Mouse (Mus musculus) brain, adult 10 weeks (tissue): ENCODE measurements around the gene Nps. TPM values are rescaled to one million over a fixed set of nuclear protein-coding genes. Genes with fewer than 3 reads are reported as not detected.

Source experiments
- polyA plus RNA-seq: library from polyadenylated mRNA; stranded (reverse); fragments of 350-450 nt; fragmentation: Illumina TruSeq; extraction: RNeasy Lipid Tissue Mini Kit (QIAGEN cat#74804); gene quantifications from one replicate; pipeline ENCODE4 v1.2.3, GENCODE M21; 2015; ENCODE audit warnings: low read depth, low replicate concordance

The Nps gene
- polyA plus RNA-seq = not detected

GRCm38 (mm10) chr7:135258053-135258753 is at the start of gene Nps:
Gene Nps, plus strand, starts transcription at chr7:135258703.

Other genes starting within 250 kb of the Nps start
- gene Foxi2, start 151.6 kb downstream of the Nps start, polyA plus RNA-seq = not detected